Mouse (Mus musculus): ENCODE results near the gene Gfpt1.

The Gfpt1 gene

GRCm38 (mm10) chr6:87138479-87138878, 95.8 kb downstream of the Gfpt1 start:
- no peak for DNase-seq (ENCODE audit: low spot score in 2 of 2)

GRCm38 (mm10) chr6:87139796-87140553, 97.3 kb downstream of the Gfpt1 start:
- no peak for DNase-seq (ENCODE audit: low spot score in 2 of 2)
